Mouse (Mus musculus): ENCODE measurements around the gene Dirc2. TPM values are rescaled to one million over a fixed set of nuclear protein-coding genes. Genes with fewer than 3 reads are reported as not detected.
A peak's percentile ranks its signal among the peaks of the same experiment; 100 is the strongest.

Dirc2 gene
- polyA plus RNA-seq (2015; fragmentation: Nextera tagmentation; extraction: Ambion mirVana) = 10.0 and 11.6 TPM in 2 replicates

GRCm38 (mm10) chr16:35768785-35769642 lies at the start of gene Dirc2:
Gene Dirc2 (minus strand): TSS chr16:35769356.
- peak; percentile 92 for ATAC-seq (ENCODE audit: low read depth)
- peaks cover 15% of the 10 kb centered on the region for H3K4me1 ChIP-seq (replicated peaks; ENCODE audit: control insufficient read depth, insufficient read depth, low read length)
- H3K4me2 ChIP-seq (ENCODE audit: low read depth, low read length) = peak within 1 kb of the TSS; percentile 97
- H3K36me3 ChIP-seq (ENCODE audit: control insufficient read depth, insufficient read depth, low read length) = no peaks in the 10 kb centered on the region
- H3K27me3 ChIP-seq (ENCODE audit: control insufficient read depth, insufficient read depth, low read depth, low read length) = no peaks in the 10 kb centered on the region
- no peaks in the 10 kb centered on the region for H3K9me3 ChIP-seq (ENCODE audit: control insufficient read depth, low read length)
- whole genome bisulfite sequencing = under 1% methylated on average over 53 of the region's 78 CpGs
- H3K9ac ChIP-seq (ENCODE audit: low read length) = peak within 1 kb of the TSS; percentile 92
- H3K4me3 ChIP-seq (ENCODE audit: low read length) = peak within 1 kb of the TSS; percentile 77
- H3K27ac ChIP-seq (ENCODE audit: low read length) = peak within 1 kb of the TSS; percentile 41

- ATAC-seq (ENCODE audit: low read depth) = peak; percentile 57; the same call in 1 of the 2 replicates
- Histone ChIP-seq H3K4me2 (ENCODE audit: low read depth, low read length) (no peak overlapping the region), H3K36me3 (ENCODE audit: control insufficient read depth, insufficient read depth, low read length) (no peaks in the 10 kb centered on the region), H3K9ac (ENCODE audit: low read length) (no peak overlapping the region), H3K27ac (ENCODE audit: low read length) (no peak overlapping the region), H3K4me1 (replicated peaks; ENCODE audit: control insufficient read depth, insufficient read depth, low read length) (no peaks in the 10 kb centered on the region), H3K4me3 (ENCODE audit: low read length) (no peak overlapping the region), H3K9me3 (ENCODE audit: control insufficient read depth, low read length) (no peaks in the 10 kb centered on the region), H3K27me3 (ENCODE audit: control insufficient read depth, insufficient read depth, low read depth, low read length) (no peaks in the 10 kb centered on the region)
- 31% methylated on average over 13 of the region's 13 CpGs for WGBS
Measured at GRCm38 (mm10) chr16:35817255-35818089, 48.3 kb upstream of the Dirc2 start.

GRCm38 (mm10) chr16:35813119-35813518 lies 44.0 kb upstream of the Dirc2 start:
- H3K4me1 ChIP-seq (replicated peaks; ENCODE audit: control insufficient read depth, insufficient read depth, low read length) = no peaks in the 10 kb centered on the region
- H3K4me3 ChIP-seq (ENCODE audit: low read length) = no peak overlapping the region

GRCm38 (mm10) chr16:35808838-35809237 lies 39.7 kb upstream of the Dirc2 start:
- ATAC-seq (ENCODE audit: low read depth) = no peak

More at GRCm38 (mm10) chr16:35813119-35813518, 44.0 kb upstream of the Dirc2 start:
- no peaks in the 10 kb centered on the region for H3K27me3 ChIP-seq (ENCODE audit: control insufficient read depth, insufficient read depth, low read depth, low read length)
- H3K4me2 ChIP-seq (ENCODE audit: low read depth, low read length) = no peak overlapping the region
- no peaks in the 10 kb centered on the region for H3K36me3 ChIP-seq (ENCODE audit: control insufficient read depth, insufficient read depth, low read length)
- H3K9me3 ChIP-seq (ENCODE audit: control insufficient read depth, low read length) = no peaks in the 10 kb centered on the region
- WGBS = 49% methylated on average over 3 of the region's 3 CpGs
- no peak for ATAC-seq (ENCODE audit: low read depth)
- H3K27ac ChIP-seq (ENCODE audit: low read length) = no peak overlapping the region
- no peak overlapping the region for H3K9ac ChIP-seq (ENCODE audit: low read length)

GRCm38 (mm10) chr16:35807663-35807992 lies 38.5 kb upstream of the Dirc2 start:
- H3K9ac ChIP-seq (ENCODE audit: low read length) = no peak overlapping the region
- H3K27me3 ChIP-seq (ENCODE audit: control insufficient read depth, insufficient read depth, low read depth, low read length) = no peaks in the 10 kb centered on the region
- no peaks in the 10 kb centered on the region for H3K4me1 ChIP-seq (replicated peaks; ENCODE audit: control insufficient read depth, insufficient read depth, low read length)
- H3K9me3 ChIP-seq (ENCODE audit: control insufficient read depth, low read length) = no peaks in the 10 kb centered on the region
- no peaks in the 10 kb centered on the region for H3K36me3 ChIP-seq (ENCODE audit: control insufficient read depth, insufficient read depth, low read length)
- H3K4me3 ChIP-seq (ENCODE audit: low read length) = no peak overlapping the region
- no peak overlapping the region for H3K4me2 ChIP-seq (ENCODE audit: low read depth, low read length)
- no peak for ATAC-seq (ENCODE audit: low read depth)
- WGBS = 87% methylated on average over 4 of the region's 4 CpGs
- H3K27ac ChIP-seq (ENCODE audit: low read length) = no peak overlapping the region

More at GRCm38 (mm10) chr16:35808838-35809237, 39.7 kb upstream of the Dirc2 start:
- Histone ChIP-seq H3K36me3 (ENCODE audit: control insufficient read depth, insufficient read depth, low read length) (no peaks in the 10 kb centered on the region), H3K4me2 (ENCODE audit: low read depth, low read length) (no peak overlapping the region), H3K27ac (ENCODE audit: low read length) (no peak overlapping the region), H3K9me3 (ENCODE audit: control insufficient read depth, low read length) (no peaks in the 10 kb centered on the region), H3K9ac (ENCODE audit: low read length) (no peak overlapping the region), H3K4me1 (replicated peaks; ENCODE audit: control insufficient read depth, insufficient read depth, low read length) (no peaks in the 10 kb centered on the region), H3K4me3 (ENCODE audit: low read length) (no peak overlapping the region), H3K27me3 (ENCODE audit: control insufficient read depth, insufficient read depth, low read depth, low read length) (no peaks in the 10 kb centered on the region)
- 97% methylated on average over 2 of the region's 2 CpGs for WGBS

- H3K9ac ChIP-seq (ENCODE audit: low read length) = no peak overlapping the region
- no peak overlapping the region for H3K27ac ChIP-seq (ENCODE audit: low read length)
- no peaks in the 10 kb centered on the region for H3K27me3 ChIP-seq (ENCODE audit: control insufficient read depth, insufficient read depth, low read depth, low read length)
- ATAC-seq (ENCODE audit: low read depth) = no peak
- no peaks in the 10 kb centered on the region for H3K4me1 ChIP-seq (replicated peaks; ENCODE audit: control insufficient read depth, insufficient read depth, low read length)
- H3K4me3 ChIP-seq (ENCODE audit: low read length) = no peak overlapping the region
- H3K4me2 ChIP-seq (ENCODE audit: low read depth, low read length) = no peak overlapping the region
- H3K9me3 ChIP-seq (ENCODE audit: control insufficient read depth, low read length) = no peaks in the 10 kb centered on the region
- H3K36me3 ChIP-seq (ENCODE audit: control insufficient read depth, insufficient read depth, low read length) = no peaks in the 10 kb centered on the region
- WGBS = 86% methylated on average over 6 of the region's 6 CpGs
Measured at GRCm38 (mm10) chr16:35806973-35807662, 38.0 kb upstream of the Dirc2 start.

GRCm38 (mm10) chr16:35803723-35804122 lies 34.6 kb upstream of the Dirc2 start:
- 84% methylated on average over 4 of the region's 4 CpGs for WGBS

GRCm38 (mm10) chr16:35802163-35802562 lies 33.0 kb upstream of the Dirc2 start:
- no peak overlapping the region for H3K4me2 ChIP-seq (ENCODE audit: low read depth, low read length)
- no peak for ATAC-seq (ENCODE audit: low read depth)
- H3K36me3 ChIP-seq (ENCODE audit: control insufficient read depth, insufficient read depth, low read length) = no peaks in the 10 kb centered on the region
- no peak overlapping the region for H3K9ac ChIP-seq (ENCODE audit: low read length)
- no peaks in the 10 kb centered on the region for H3K27me3 ChIP-seq (ENCODE audit: control insufficient read depth, insufficient read depth, low read depth, low read length)
- 85% methylated on average over 7 of the region's 7 CpGs for WGBS
- no peaks in the 10 kb centered on the region for H3K9me3 ChIP-seq (ENCODE audit: control insufficient read depth, low read length)
- H3K4me1 ChIP-seq (replicated peaks; ENCODE audit: control insufficient read depth, insufficient read depth, low read length) = no peaks in the 10 kb centered on the region
- no peak overlapping the region for H3K27ac ChIP-seq (ENCODE audit: low read length)
- H3K4me3 ChIP-seq (ENCODE audit: low read length) = no peak overlapping the region

More at GRCm38 (mm10) chr16:35803723-35804122, 34.6 kb upstream of the Dirc2 start:
- H3K4me1 ChIP-seq (replicated peaks; ENCODE audit: control insufficient read depth, insufficient read depth, low read length) = no peaks in the 10 kb centered on the region
- no peak overlapping the region for H3K4me3 ChIP-seq (ENCODE audit: low read length)
- no peak overlapping the region for H3K27ac ChIP-seq (ENCODE audit: low read length)
- H3K9me3 ChIP-seq (ENCODE audit: control insufficient read depth, low read length) = no peaks in the 10 kb centered on the region
- H3K27me3 ChIP-seq (ENCODE audit: control insufficient read depth, insufficient read depth, low read depth, low read length) = no peaks in the 10 kb centered on the region
- H3K36me3 ChIP-seq (ENCODE audit: control insufficient read depth, insufficient read depth, low read length) = no peaks in the 10 kb centered on the region
- ATAC-seq (ENCODE audit: low read depth) = no peak
- no peak overlapping the region for H3K4me2 ChIP-seq (ENCODE audit: low read depth, low read length)
- H3K9ac ChIP-seq (ENCODE audit: low read length) = no peak overlapping the region
